Mouse (Mus musculus) left cerebral cortex, postnatal 14 days (tissue): ENCODE results near the gene Gpr31b. TPM values are rescaled to one million over a fixed set of nuclear protein-coding genes. Genes with fewer than 3 reads are reported as not detected.
A peak's percentile ranks its signal among the peaks of the same experiment; 100 is the strongest.
"Not testable (repeated sequence)": the region's sequence is repeated elsewhere in the genome, so short reads cannot be mapped to it uniquely, and the experiment has no call there.

Source experiments
- DNase-seq, 2 experiments: peaks; one replicate each; pipeline ENCODE4 v3.0.0; 2021 to 2022; ENCODE audit warnings: low spot score in 2 of 2, mixed read lengths in 1 of 2
- intact Hi-C: fragments of 180-260 bp; cut with DNase I; formaldehyde crosslinking; loops from one replicate; pipeline ENCODE4 v1.15.1; 2025
- long read RNA-seq, 2 experiments: library from polyadenylated mRNA; stranded (forward); transcript quantifications; one replicate each; pipeline ENCODE4 v2.0.0; 2021
- total RNA-seq, 2 experiments: library from RNA; stranded (reverse); gene quantifications; 2 replicates each; pipeline ENCODE4 v1.2.3; 2021

The Gpr31b gene
- total RNA-seq, result under 1 TPM in 1 of 2 experiments, not detected in 1; 0.55 TPM
- long read RNA-seq, experiment 1, result 0 reads
- long read RNA-seq, experiment 2, result 0 reads

GRCm38 (mm10) chr17:13052124-13052813 is at the start of gene Gpr31b:
TSS of gene Gpr31b (minus strand) at chr17:13052296.
- intact Hi-C loops, DNase-seq: not testable (repeated sequence)

- DNase-seq, intact Hi-C loops: not testable (repeated sequence)
Measured at GRCm38 (mm10) chr17:13092960-13093359, 40.9 kb upstream of the Gpr31b start.

GRCm38 (mm10) chr17:13092100-13092764 is 40.1 kb upstream of the Gpr31b start:
- intact Hi-C loops, DNase-seq: not testable (repeated sequence)

GRCm38 (mm10) chr17:13091510-13091909 is 39.4 kb upstream of the Gpr31b start:
- intact Hi-C loops, DNase-seq: not testable (repeated sequence)

- DNase-seq, intact Hi-C loops: not testable (repeated sequence)
Measured at GRCm38 (mm10) chr17:13069227-13069626, 17.1 kb upstream of the Gpr31b start.

GRCm38 (mm10) chr17:13067864-13068385 is 15.8 kb upstream of the Gpr31b start:
- intact Hi-C loops, DNase-seq: not testable (repeated sequence)

GRCm38 (mm10) chr17:13062882-13063281 is 10.8 kb upstream of the Gpr31b start:
- DNase-seq, intact Hi-C loops: not testable (repeated sequence)

- intact Hi-C loops, DNase-seq: not testable (repeated sequence)
Measured at GRCm38 (mm10) chr17:13060804-13061203, 8.7 kb upstream of the Gpr31b start, which contains the start of gene Tcp10b. TSS of gene Tcp10b (plus strand) at chr17:13061104.

GRCm38 (mm10) chr17:13043846-13044673 is 8.0 kb downstream of the Gpr31b start:
- DNase-seq, result peak; percentile 73 to 78
- intact Hi-C loops, result not testable (repeated sequence)

- intact Hi-C loops, DNase-seq: not testable (repeated sequence)
Measured at GRCm38 (mm10) chr17:13036627-13037192, 15.4 kb downstream of the Gpr31b start.

- intact Hi-C loops, result no loop called here
Measured at GRCm38 (mm10) chr17:13013316-13013715, 38.8 kb downstream of the Gpr31b start.

GRCm38 (mm10) chr17:13009887-13010286 is 42.2 kb downstream of the Gpr31b start:
- intact Hi-C loops, result no loop called here
- peak; percentile 45 to 76 for DNase-seq

More at GRCm38 (mm10) chr17:13013316-13013715, 38.8 kb downstream of the Gpr31b start:
- DNase-seq, result no peak

GRCm38 (mm10) chr17:13008528-13008927 is 43.6 kb downstream of the Gpr31b start:
- intact Hi-C loops, result no loop called here
- no peak for DNase-seq

- peak; percentile 96 to 98 for DNase-seq
- intact Hi-C loops, result no loop called here
Measured at GRCm38 (mm10) chr17:13007730-13008425, 44.2 kb downstream of the Gpr31b start.

- DNase-seq, result no peak
- intact Hi-C loops, result no loop called here
Measured at GRCm38 (mm10) chr17:13006984-13007383, 45.1 kb downstream of the Gpr31b start.

- DNase-seq, intact Hi-C loops: not testable (repeated sequence)
Measured at GRCm38 (mm10) chr17:13006546-13006945, 45.5 kb downstream of the Gpr31b start, which contains the start of gene Sod2. TSS of gene Sod2 (plus strand) at chr17:13006846.

GRCm38 (mm10) chr17:13004436-13004835 is 47.7 kb downstream of the Gpr31b start:
- DNase-seq, intact Hi-C loops: not testable (repeated sequence)

GRCm38 (mm10) chr17:13002243-13002642 is 49.9 kb downstream of the Gpr31b start:
- intact Hi-C loops, DNase-seq: not testable (repeated sequence)
